Mouse (Mus musculus) embryo, embryonic 11 days (tissue): ENCODE data around the gene Hs3st3b1.

Experiments used
- DNase-seq: peaks from one replicate; pipeline ENCODE4 v3.0.0-alpha.2; 2015

The Hs3st3b1 gene

DNA sequence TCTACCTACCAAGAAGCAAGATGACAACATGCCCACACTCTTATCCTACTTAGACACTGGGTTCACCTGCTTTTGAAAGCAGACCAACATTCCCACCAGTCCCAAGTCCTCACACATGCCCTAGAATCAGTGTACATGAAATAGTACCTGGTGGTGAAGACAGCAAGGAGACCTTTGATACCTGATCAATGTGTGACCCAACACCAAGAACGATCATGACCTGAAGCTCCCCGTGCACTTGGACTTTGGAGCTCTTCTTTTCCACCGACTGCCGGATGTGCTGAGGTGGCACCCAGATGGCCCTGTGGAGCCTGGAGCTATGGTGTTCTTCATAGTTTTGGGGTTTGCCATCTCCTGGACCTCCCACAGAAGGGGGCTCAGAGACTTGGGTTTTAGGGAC is 43.5 kb downstream of the Hs3st3b1 start:
- DNase-seq = no peak

GRCm38 (mm10) chr11:63862746-63863145 is 59.3 kb downstream of the Hs3st3b1 start:
- DNase-seq = no peak

GRCm38 (mm10) chr11:63861982-63862381 is 60.1 kb downstream of the Hs3st3b1 start:
- DNase-seq = no peak

- no peak for DNase-seq
Measured at GRCm38 (mm10) chr11:63851041-63851730, 70.9 kb downstream of the Hs3st3b1 start.

GRCm38 (mm10) chr11:63850261-63850660 is 71.8 kb downstream of the Hs3st3b1 start:
- no peak for DNase-seq

GRCm38 (mm10) chr11:63845379-63845778 is 76.7 kb downstream of the Hs3st3b1 start:
- DNase-seq = no peak

GRCm38 (mm10) chr11:63844701-63845100 is 77.4 kb downstream of the Hs3st3b1 start:
- no peak for DNase-seq

GRCm38 (mm10) chr11:63837526-63837925 is 84.6 kb downstream of the Hs3st3b1 start:
- no peak for DNase-seq
